Mouse (Mus musculus) heart, adult 2 months (tissue): ENCODE results near the gene Rai14. TPM values are rescaled to one million over a fixed set of nuclear protein-coding genes. Genes with fewer than 3 reads are reported as not detected.
A peak's percentile ranks its signal among the peaks of the same experiment; 100 is the strongest.

Experiments
- DNase-seq, 2 experiments: peaks; one replicate each; pipeline ENCODE4 v3.0.0; 2021
- H3K27ac ChIP-seq: fragments of 200-600 bp; 2 replicates; pipeline ENCODE4 v1.8.1; 2022
- H3K27me3 ChIP-seq: fragments of 200-500 bp; 2 replicates; pipeline ENCODE4 v1.6.1; 2012; ENCODE audit warnings: mild to moderate bottlenecking, low read length, inconsistent platforms, mixed read lengths; ENCODE audit not compliant: control insufficient read depth, insufficient read depth
- H3K36me3 ChIP-seq: fragments of 200-500 bp; 2 replicates; pipeline ENCODE4 v1.6.1; 2012; ENCODE audit warnings: low read length, inconsistent platforms; ENCODE audit not compliant: control insufficient read depth, insufficient read depth
- H3K4me1 ChIP-seq: fragments of 200-500 bp; 2 replicates; pipeline ENCODE4 v1.6.1; 2011; ENCODE audit warnings: low read length; ENCODE audit not compliant: control insufficient read depth, insufficient read depth
- H3K4me3 ChIP-seq: fragments of 200-600 bp; 2 replicates; pipeline ENCODE4 v1.8.1; 2022
- H3K79me2 ChIP-seq: fragments of 200-500 bp; replicated peaks from 2 replicates; pipeline ENCODE4 v1.6.1; 2012; ENCODE audit warnings: mild to moderate bottlenecking, inconsistent platforms, low read length, moderate library complexity, mixed read lengths; ENCODE audit not compliant: control insufficient read depth, insufficient read depth
- H3K9ac ChIP-seq: fragments of 200-500 bp; 2 replicates; pipeline ENCODE4 v1.6.1; 2012; ENCODE audit warnings: low read depth, mild to moderate bottlenecking, control low read depth, inconsistent platforms, low read length, mixed read lengths
- CTCF ChIP-seq: fragments of 200-600 bp; IDR thresholded peaks from 2 replicates; pipeline ENCODE4 v1.8.1; 2022; ENCODE audit warnings: antibody characterized with exemption, mild to moderate bottlenecking, moderate library complexity
- EP300 ChIP-seq: fragments of 200-500 bp; IDR thresholded peaks from 2 replicates; pipeline ENCODE4 v1.6.1; 2011; ENCODE audit warnings: low read depth, low read length, control low read depth; ENCODE audit not compliant: insufficient read depth
- POLR2A ChIP-seq: fragments of 200-500 bp; IDR thresholded peaks from 2 replicates; pipeline ENCODE4 v1.6.1; 2011; ENCODE audit warnings: mild to moderate bottlenecking, low read depth, low read length, control low read depth; ENCODE audit not compliant: insufficient read depth
- WGBS: fragments of 180-500 bp; shearing (Covaris S2); methylation state at CpG from one replicate; pipeline ENCODE4 v1.1.7; 2018; 5-methylcytosine and 5-hydroxymethylcytosine counted together
- intact Hi-C: fragments of 180-260 bp; cut with DNase I; formaldehyde crosslinking; loops from one replicate; pipeline ENCODE4 v1.15.1; 2025
- polyA plus RNA-seq: library from polyadenylated mRNA; depleted of rRNA; stranded (reverse); fragments of >200 nt; gene quantifications from 2 replicates; pipeline ENCODE4 v1.2.3, GENCODE M21; 2012
- total RNA-seq, 2 experiments: library from RNA; stranded (reverse); gene quantifications; 2 replicates each; pipeline ENCODE4 v1.2.3; 2021

Rai14 gene
- total and polyA plus RNA-seq, 3 experiments, result 1.1 to 4.3 (median 3.7) TPM

DNA sequence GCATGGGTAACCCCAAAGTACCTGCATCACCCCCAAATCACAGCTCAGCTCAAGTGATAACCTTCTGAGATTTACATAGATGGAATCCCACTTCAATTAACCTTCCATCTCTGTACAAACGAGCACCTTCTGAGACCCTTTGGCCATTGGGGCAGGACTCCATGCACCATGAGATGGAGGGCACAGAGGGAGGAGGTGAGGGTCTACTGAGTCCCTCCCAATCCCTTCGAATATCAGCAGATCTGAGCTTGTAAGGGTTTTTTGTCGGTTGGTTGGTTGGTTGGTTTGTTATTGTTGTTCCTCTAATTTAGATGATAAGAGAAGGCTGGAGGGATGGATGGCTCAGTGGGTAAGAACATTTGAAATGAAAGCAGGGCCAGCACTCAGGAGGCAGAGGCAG, 5.1 kb upstream of the Rai14 start:
- no peak for TF ChIP-seq EP300
- Histone ChIP-seq H3K36me3 (no peaks in the 10 kb centered on the region), H3K27me3 (no peaks in the 10 kb centered on the region), H3K27ac (no peak overlapping the region), H3K4me3 (no peak overlapping the region), H3K79me2 (no peaks in the 10 kb centered on the region), H3K9ac (no peak overlapping the region), H3K4me1 (no peaks in the 10 kb centered on the region; the same call in 1 of the 2 replicates)
- no peak for DNase-seq
- intact Hi-C loops, result loop anchor here (10.0 kb wide), 1 partner anchor 55 kb away; no protein-coding TSS in a partner anchor
- 77% methylated on average over 3 of the region's 3 CpGs for WGBS

DNA sequence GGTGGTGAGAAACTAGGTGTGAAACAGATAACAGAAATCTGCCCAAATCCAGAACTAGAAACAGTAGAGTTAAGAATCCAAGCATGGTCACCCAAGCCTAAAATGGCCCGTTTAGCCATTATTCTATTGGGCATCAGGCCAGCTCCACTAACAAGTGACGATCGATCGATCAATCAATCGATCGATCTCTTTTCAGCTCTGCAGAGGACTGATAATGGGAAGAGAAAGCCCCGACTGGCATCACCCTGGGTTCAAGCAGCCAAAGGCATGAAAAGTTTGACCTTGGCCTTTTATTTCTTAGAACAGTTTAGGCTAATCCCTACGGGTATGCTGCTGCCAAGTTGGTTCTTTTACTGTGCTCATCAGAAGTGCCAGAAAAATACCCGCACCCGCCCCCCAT, 4.3 kb upstream of the Rai14 start:
- H3K36me3 ChIP-seq, result no peaks in the 10 kb centered on the region
- no peak overlapping the region for H3K9ac ChIP-seq
- 91% methylated on average over 10 of the region's 10 CpGs for whole genome bisulfite sequencing
- TF ChIP-seq CTCF (no peak), EP300 (no peak), POLR2A (no peak)
- no peaks in the 10 kb centered on the region; the same call in 1 of the 2 replicates for H3K4me1 ChIP-seq
- no peaks in the 10 kb centered on the region for H3K27me3 ChIP-seq
- DNase-seq, result no peak
- H3K79me2 ChIP-seq, result no peaks in the 10 kb centered on the region
- intact Hi-C loops, result loop anchor here (10.0 kb wide), 1 partner anchor 56 kb away; no protein-coding TSS in a partner anchor
- H3K27ac ChIP-seq, result no peak overlapping the region
- H3K4me3 ChIP-seq, result no peak overlapping the region

DNA sequence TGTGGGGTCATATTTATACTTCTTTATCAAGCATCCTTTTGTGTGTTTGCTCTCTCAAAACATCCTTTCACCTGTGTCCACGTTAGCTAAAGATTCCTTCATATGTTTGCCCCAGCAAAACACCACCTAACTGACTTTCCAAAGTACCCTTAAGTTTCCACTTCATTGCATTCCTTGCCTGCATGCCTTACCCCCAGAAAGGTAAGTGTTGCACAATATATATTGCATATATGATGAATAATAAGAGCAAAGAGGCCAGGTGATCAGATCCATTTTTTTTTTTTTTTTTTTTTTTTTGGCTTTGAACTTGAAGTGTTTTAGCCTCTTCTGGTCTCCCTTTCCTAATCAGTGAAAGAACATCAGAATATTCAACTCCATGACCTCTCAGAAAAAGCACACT, 2.9 kb upstream of the Rai14 start:
- intact Hi-C loops, result loop anchor here (10.0 kb wide), 1 partner anchor 58 kb away; no protein-coding TSS in a partner anchor
- 93% methylated on average over 1 of the region's 1 CpGs for WGBS
- TF ChIP-seq POLR2A, result no peak
- TF ChIP-seq EP300, result no peak
- no peak for TF ChIP-seq CTCF

DNA sequence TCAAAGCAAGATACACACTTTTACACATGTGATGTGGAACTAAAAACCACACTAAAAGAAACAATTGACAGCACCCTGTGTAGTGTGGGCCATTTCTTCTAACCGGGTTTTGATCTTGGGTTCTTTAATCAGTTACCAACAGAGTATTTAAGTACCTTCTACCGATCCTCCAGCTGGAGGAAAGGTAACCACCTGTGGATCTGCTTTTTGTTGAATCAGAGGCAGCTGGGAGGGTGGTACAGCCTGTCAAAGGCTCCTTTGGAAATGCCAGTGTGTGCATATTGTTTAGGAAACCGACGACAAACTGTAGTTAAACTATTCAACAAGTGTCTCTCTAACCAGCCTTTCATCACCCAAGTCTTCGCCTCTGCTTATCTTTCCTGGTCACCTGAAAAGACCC, 1.5 kb upstream of the Rai14 start:
- no peak overlapping the region for H3K27ac ChIP-seq
- H3K9ac ChIP-seq, result no peak overlapping the region
- TF ChIP-seq EP300 (no peak), CTCF (no peak), POLR2A (no peak)
- DNase-seq, result no peak
- H3K4me3 ChIP-seq, result no peak overlapping the region
- H3K36me3 ChIP-seq, result no peaks in the 10 kb centered on the region
- no peaks in the 10 kb centered on the region for H3K79me2 ChIP-seq
- intact Hi-C loops, result loop anchor here (2.0 to 10.0 kb wide), 2 partner anchors 59 to 157 kb away; no protein-coding TSS in a partner anchor
- no peaks in the 10 kb centered on the region; the same call in 1 of the 2 replicates for H3K4me1 ChIP-seq
- WGBS, result 62% methylated on average over 5 of the region's 5 CpGs
- no peaks in the 10 kb centered on the region for H3K27me3 ChIP-seq

More for the DNA sequence above, 2.9 kb upstream of the Rai14 start:
- no peaks in the 10 kb centered on the region for H3K36me3 ChIP-seq
- no peak overlapping the region for H3K27ac ChIP-seq
- no peak for DNase-seq
- no peaks in the 10 kb centered on the region for H3K27me3 ChIP-seq
- no peaks in the 10 kb centered on the region; the same call in 1 of the 2 replicates for H3K4me1 ChIP-seq
- no peak overlapping the region for H3K4me3 ChIP-seq
- no peaks in the 10 kb centered on the region for H3K79me2 ChIP-seq
- no peak overlapping the region for H3K9ac ChIP-seq

DNA sequence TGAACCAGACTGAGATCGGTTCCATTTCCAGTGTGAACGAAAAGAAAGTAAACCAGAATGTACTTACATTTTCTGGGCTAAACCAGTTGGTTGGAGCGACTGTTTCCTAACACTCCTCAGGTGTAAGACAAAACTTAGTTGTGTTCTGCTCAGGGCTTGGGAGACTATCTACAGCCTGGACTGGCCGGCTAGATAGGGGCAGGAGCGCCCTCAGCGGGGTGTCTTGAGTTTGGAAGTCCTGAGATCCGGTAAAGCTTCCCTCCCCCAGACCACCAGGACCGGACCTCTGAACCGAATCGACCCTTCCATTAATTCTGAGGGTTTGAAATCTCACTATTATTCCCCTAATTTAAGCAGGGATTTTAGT, 698 bp upstream of the Rai14 start:
- H3K36me3 ChIP-seq, result no peaks in the 10 kb centered on the region
- no peaks in the 10 kb centered on the region for H3K27me3 ChIP-seq
- peak in 1 of 2 experiments; percentile 42 for DNase-seq

DNA sequence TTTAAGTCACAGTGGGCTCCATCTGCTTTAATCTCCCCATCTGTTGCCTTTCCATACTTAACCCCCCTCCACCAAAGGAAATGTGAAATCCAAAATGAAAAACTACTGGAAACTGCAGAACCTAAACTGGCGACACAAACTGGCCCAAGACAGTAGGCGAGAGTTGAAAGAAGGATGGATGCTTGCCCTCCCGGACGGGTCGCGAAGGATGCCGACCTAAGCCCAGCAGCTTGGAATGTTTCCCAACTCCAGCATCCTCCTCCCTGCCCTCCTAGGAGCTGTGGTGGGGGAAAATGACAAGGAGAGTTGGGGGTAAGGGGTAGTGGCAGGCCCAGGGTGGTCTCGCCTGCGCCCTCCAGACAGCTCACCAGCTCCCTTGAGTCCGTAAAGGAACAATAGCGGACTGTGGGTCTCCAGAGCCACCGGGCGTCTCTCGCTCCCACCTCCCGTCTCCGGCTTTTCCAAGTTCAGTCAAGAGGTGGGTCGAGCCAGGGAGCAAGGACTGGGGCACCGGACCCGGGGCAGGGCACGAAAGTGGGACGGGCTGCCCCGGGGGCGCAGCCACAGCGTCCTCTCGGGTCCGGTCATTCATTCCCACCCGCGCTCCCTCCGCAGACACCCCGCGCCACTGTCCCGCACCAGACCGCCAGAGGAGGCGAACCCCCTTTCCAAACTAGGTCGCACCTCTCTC, 653 bp downstream of the Rai14 start:
- Histone ChIP-seq H3K9ac (peak overlapping the region; percentile 72), H3K4me1 (no peaks in the 10 kb centered on the region; the same call in 1 of the 2 replicates), H3K27ac (peak overlapping the region; percentile 82), H3K27me3 (no peaks in the 10 kb centered on the region), H3K36me3 (no peaks in the 10 kb centered on the region), H3K4me3 (peak overlapping the region; percentile 57), H3K79me2 (no peaks in the 10 kb centered on the region)
- 4% methylated on average over 34 of the region's 35 CpGs for WGBS
- TF ChIP-seq EP300, result no peak
- no peak for TF ChIP-seq POLR2A
- no peak for TF ChIP-seq CTCF
- intact Hi-C loops, result loop anchor here (1.0 to 10.0 kb wide), 4 partner anchors 61 to 159 kb away; no protein-coding TSS in a partner anchor
- peak; percentile 29 to 51 for DNase-seq

More for the DNA sequence above, 698 bp upstream of the Rai14 start:
- WGBS, result 2% methylated on average over 10 of the region's 10 CpGs
- H3K9ac ChIP-seq, result peak overlapping the region; percentile 72
- H3K79me2 ChIP-seq, result no peaks in the 10 kb centered on the region
- H3K4me3 ChIP-seq, result peak overlapping the region; percentile 57
- TF ChIP-seq EP300 (no peak), CTCF (peak; percentile 35)
- intact Hi-C loops, result loop anchor here (2.0 to 10.0 kb wide), 2 partner anchors 60 to 158 kb away; no protein-coding TSS in a partner anchor
- H3K27ac ChIP-seq, result peak overlapping the region; percentile 82
- H3K4me1 ChIP-seq, result no peaks in the 10 kb centered on the region; the same call in 1 of the 2 replicates
